Mouse (Mus musculus): ENCODE data around the gene Vwc2l. TPM values are rescaled to one million over a fixed set of nuclear protein-coding genes. Genes with fewer than 3 reads are reported as not detected.

Gene Vwc2l
- polyA plus RNA-seq, 1 experiment from 2014 or later, result 0.06 TPM

DNA sequence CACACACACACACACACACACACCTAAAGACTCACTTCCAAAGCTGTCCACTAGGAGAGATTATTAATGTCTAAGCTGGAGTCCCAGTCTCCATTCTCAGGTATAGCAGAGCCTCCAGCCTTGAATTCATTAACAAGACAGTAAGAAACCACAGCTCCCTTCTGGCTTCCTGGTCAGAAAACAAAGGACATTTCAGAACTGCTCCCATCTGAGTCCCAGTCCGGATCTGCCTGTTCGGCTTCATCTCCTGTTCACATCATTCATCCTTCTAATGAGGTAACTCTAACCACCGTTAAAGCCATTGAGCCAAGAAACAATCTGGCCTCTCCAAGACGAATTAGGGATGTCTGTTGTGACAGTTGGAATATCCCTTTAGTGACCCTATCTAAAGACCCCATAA is 185.7 kb downstream of the Vwc2l start:
- no peak for DNase-seq (ENCODE audit: low spot score)
- H3K9ac ChIP-seq (ENCODE audit: low read length), result no peak overlapping the region
- 53% methylated on average over 4 of the region's 4 CpGs for WGBS

DNA sequence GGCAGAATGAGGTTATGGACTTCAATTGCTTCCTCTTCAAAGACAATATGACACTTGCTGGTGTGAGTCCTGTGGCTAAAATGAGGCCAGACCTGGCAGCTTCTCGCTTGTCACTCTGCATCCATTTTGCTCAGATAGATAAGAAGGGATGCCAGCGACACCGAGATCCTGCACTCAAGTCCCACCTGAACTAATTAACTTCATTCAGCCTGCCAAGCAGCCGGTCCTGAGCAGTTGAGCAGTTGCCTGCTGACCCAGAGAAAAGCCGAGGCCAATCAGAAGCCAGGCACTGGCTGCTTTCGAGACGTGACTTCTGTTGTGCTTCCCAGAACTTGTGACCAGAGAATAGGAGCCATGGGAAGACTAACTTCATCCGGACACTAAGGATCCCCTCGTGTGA is 187.6 kb downstream of the Vwc2l start:
- DNase-seq (ENCODE audit: low spot score) (no peak), ATAC-seq (ENCODE audit: low FRiP score, low TSS enrichment) (no peak)
- Histone ChIP-seq H3K4me1 (replicated peaks; ENCODE audit: control insufficient read depth, insufficient read depth) (no peaks in the 10 kb centered on the region), H3K4me2 (replicated peaks; ENCODE audit: low read depth) (no peak overlapping the region), H3K9ac (ENCODE audit: low read length) (no peak overlapping the region), H3K4me3 (ENCODE audit: low read depth, low read length) (no peak overlapping the region), H3K36me3 (ENCODE audit: control insufficient read depth, insufficient read depth, low read length) (no peaks in the 10 kb centered on the region), H3K9me3 (ENCODE audit: control insufficient read depth, low read length) (no peaks in the 10 kb centered on the region), H3K27me3 (ENCODE audit: control insufficient read depth, insufficient read depth, low read length) (no peaks in the 10 kb centered on the region), H3K27ac (replicated peaks) (no peak overlapping the region)
- no peak for TF ChIP-seq EP300 (optimal IDR thresholded peaks at IDR 0.05)
- no peak for TF ChIP-seq CTCF (IDR thresholded peaks at IDR 0.05; ENCODE audit: low read depth)
- WGBS, result 65% methylated on average over 9 of the region's 9 CpGs

More for the DNA sequence above, 185.7 kb downstream of the Vwc2l start:
- Histone ChIP-seq H3K9me3 (ENCODE audit: control insufficient read depth, low read length) (no peaks in the 10 kb centered on the region), H3K27ac (replicated peaks) (no peak overlapping the region), H3K4me3 (ENCODE audit: low read depth, low read length) (no peak overlapping the region), H3K4me2 (replicated peaks; ENCODE audit: low read depth) (no peak overlapping the region), H3K4me1 (replicated peaks; ENCODE audit: control insufficient read depth, insufficient read depth) (no peaks in the 10 kb centered on the region), H3K27me3 (ENCODE audit: control insufficient read depth, insufficient read depth, low read length) (no peaks in the 10 kb centered on the region), H3K36me3 (ENCODE audit: control insufficient read depth, insufficient read depth, low read length) (no peaks in the 10 kb centered on the region)
- ATAC-seq (ENCODE audit: low FRiP score, low TSS enrichment), result no peak
- TF ChIP-seq EP300 (optimal IDR thresholded peaks at IDR 0.05), result no peak

DNA sequence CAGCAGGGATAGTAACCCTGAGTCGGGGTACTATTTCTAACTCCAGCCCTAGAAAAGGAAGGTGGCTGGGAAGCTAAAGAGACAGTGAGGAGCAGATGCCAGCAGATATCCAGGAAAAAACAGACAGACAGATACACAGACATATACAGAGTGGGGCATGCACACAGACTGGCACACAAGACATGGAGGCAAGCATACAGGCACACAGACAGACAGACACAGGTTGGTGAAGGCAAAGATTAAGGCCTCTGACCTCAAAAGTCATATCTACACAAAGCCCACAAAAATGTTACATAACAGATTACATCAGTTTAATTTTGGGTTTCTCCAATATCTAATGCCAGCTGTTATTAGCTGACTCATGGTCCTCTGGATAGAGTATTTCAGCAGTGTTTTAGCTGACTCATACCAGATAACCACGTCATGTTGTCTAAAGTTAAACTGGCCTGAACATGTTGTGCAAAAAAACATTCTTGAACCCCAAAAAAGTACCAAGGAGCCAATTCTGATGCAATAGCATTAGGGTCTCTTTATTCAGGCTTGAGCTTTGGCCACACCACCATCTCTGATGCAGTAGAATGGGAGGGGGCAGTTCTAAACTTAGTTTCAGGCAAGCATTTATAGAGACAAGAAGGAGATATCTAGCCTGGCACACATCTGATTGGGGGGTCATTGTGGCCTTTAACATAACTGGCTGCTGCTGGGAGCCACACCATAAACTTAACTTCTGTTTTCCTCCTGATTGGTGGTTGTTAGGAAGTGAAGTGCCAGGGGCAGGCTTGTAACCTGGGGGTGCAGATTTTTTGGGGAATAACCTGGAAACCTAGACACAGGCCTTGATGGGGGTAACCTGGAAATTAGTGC is 192.9 kb downstream of the Vwc2l start:
- H3K9ac ChIP-seq (ENCODE audit: low read length), result no peak overlapping the region
- WGBS, result 67% methylated on average over 2 of the region's 2 CpGs
- DNase-seq (ENCODE audit: low spot score) (no peak), ATAC-seq (ENCODE audit: low FRiP score, low TSS enrichment) (no peak)
- no peak overlapping the region for H3K4me3 ChIP-seq (ENCODE audit: low read depth, low read length)
- H3K27ac ChIP-seq (replicated peaks), result no peak overlapping the region
- H3K36me3 ChIP-seq (ENCODE audit: control insufficient read depth, insufficient read depth, low read length), result no peaks in the 10 kb centered on the region
- TF ChIP-seq CTCF (IDR thresholded peaks at IDR 0.05; ENCODE audit: low read depth), result no peak
- no peak for TF ChIP-seq EP300 (optimal IDR thresholded peaks at IDR 0.05)
- no peaks in the 10 kb centered on the region for H3K9me3 ChIP-seq (ENCODE audit: control insufficient read depth, low read length)
- H3K4me1 ChIP-seq (replicated peaks; ENCODE audit: control insufficient read depth, insufficient read depth), result no peaks in the 10 kb centered on the region
- H3K4me2 ChIP-seq (replicated peaks; ENCODE audit: low read depth), result no peak overlapping the region
- H3K27me3 ChIP-seq (ENCODE audit: control insufficient read depth, insufficient read depth, low read length), result no peaks in the 10 kb centered on the region

GRCm38 (mm10) chr1:70933016-70933415 is 207.5 kb downstream of the Vwc2l start:
- no peak for ATAC-seq (ENCODE audit: low FRiP score, low TSS enrichment)
- 91% methylated on average over 4 of the region's 4 CpGs for WGBS

More at GRCm38 (mm10) chr1:70933016-70933415, 207.5 kb downstream of the Vwc2l start:
- Histone ChIP-seq H3K4me3 (ENCODE audit: low read depth, low read length) (no peak overlapping the region), H3K9ac (ENCODE audit: low read length) (no peak overlapping the region), H3K9me3 (ENCODE audit: control insufficient read depth, low read length) (no peaks in the 10 kb centered on the region), H3K4me1 (replicated peaks; ENCODE audit: control insufficient read depth, insufficient read depth) (no peaks in the 10 kb centered on the region), H3K27ac (replicated peaks) (no peak overlapping the region), H3K27me3 (ENCODE audit: control insufficient read depth, insufficient read depth, low read length) (no peaks in the 10 kb centered on the region), H3K4me2 (replicated peaks; ENCODE audit: low read depth) (no peak overlapping the region), H3K36me3 (ENCODE audit: control insufficient read depth, insufficient read depth, low read length) (no peaks in the 10 kb centered on the region)
- no peak for DNase-seq (ENCODE audit: low spot score)
- TF ChIP-seq CTCF (IDR thresholded peaks at IDR 0.05; ENCODE audit: low read depth) (no peak), EP300 (optimal IDR thresholded peaks at IDR 0.05) (no peak)
